Mouse (Mus musculus) lung, embryonic 15.5 days (tissue): ENCODE data around the gene Cox8b. TPM values are rescaled to one million over a fixed set of nuclear protein-coding genes. Genes with fewer than 3 reads are reported as not detected.
A peak's percentile ranks its signal among the peaks of the same experiment; 100 is the strongest.
"Not testable (repeated sequence)": the region's sequence is repeated elsewhere in the genome, so short reads cannot be mapped to it uniquely, and the experiment has no call there.

ENCODE experiments used
- ATAC-seq: fragments of 200-750 bp; cut with Nextera tagmentation; 2 replicates; pipeline ENCODE4 v1.8.0; 2017; ENCODE audit warnings: moderate number of reproducible peaks, borderline replicate concordance; ENCODE audit not compliant: low FRiP score, low TSS enrichment; ENCODE audit errors: extremely low read depth
- H3K27ac ChIP-seq: fragments of 300-500 bp; sonication (generic); 2 replicates; pipeline ENCODE4 v1.5.1; 2015; ENCODE audit warnings: moderate library complexity, mild to moderate bottlenecking, inconsistent platforms
- H3K27me3 ChIP-seq: fragments of 300-500 bp; sonication (generic); 2 replicates; pipeline ENCODE4 v1.6.1; 2015; ENCODE audit warnings: inconsistent platforms
- H3K36me3 ChIP-seq: fragments of 300-500 bp; sonication (generic); 2 replicates; pipeline ENCODE4 v1.6.1; 2015; ENCODE audit warnings: inconsistent platforms
- H3K4me1 ChIP-seq: fragments of 300-500 bp; sonication (generic); 2 replicates; pipeline ENCODE4 v1.6.1; 2015; ENCODE audit warnings: inconsistent platforms
- H3K4me2 ChIP-seq: fragments of 300-500 bp; sonication (generic); 2 replicates; pipeline ENCODE4 v1.6.1; 2015; ENCODE audit warnings: inconsistent platforms, mild to moderate bottlenecking, moderate library complexity
- H3K4me3 ChIP-seq: fragments of 300-500 bp; sonication (generic); 2 replicates; pipeline ENCODE4 v1.5.1; 2015; ENCODE audit warnings: mild to moderate bottlenecking, inconsistent platforms
- H3K9ac ChIP-seq: fragments of 300-500 bp; sonication (generic); 2 replicates; pipeline ENCODE4 v1.6.1; 2015; ENCODE audit warnings: inconsistent platforms
- H3K9me3 ChIP-seq: fragments of 300-500 bp; sonication (generic); 2 replicates; pipeline ENCODE4 v1.6.1; 2016; ENCODE audit warnings: inconsistent platforms
- WGBS: fragments of 180-500 bp; shearing (Covaris S2); methylation state at CpG from one replicate; pipeline ENCODE4 v1.1.7; 2015; 5-methylcytosine and 5-hydroxymethylcytosine counted together
- polyA plus RNA-seq: library from polyadenylated mRNA; unstranded; fragments of >200 nt; fragmentation: Nextera tagmentation; extraction: Ambion mirVana; gene quantifications from 2 replicates; pipeline ENCODE4 v1.2.1, GENCODE M21; 2015

Gene Cox8b
- polyA plus RNA-seq, 1 experiment from 2014 or later: 6.2 TPM

GRCm38 (mm10) chr7:140890636-140891035 lies 9.6 kb downstream of the Cox8b start:
- ATAC-seq, H3K9ac ChIP-seq, H3K4me1 ChIP-seq, H3K27ac ChIP-seq, H3K27me3 ChIP-seq, H3K4me3 ChIP-seq, H3K9me3 ChIP-seq, H3K4me2 ChIP-seq: not testable (repeated sequence)
- 96% methylated on average over 16 of the region's 16 CpGs for WGBS
- H3K36me3 ChIP-seq: peaks cover 67% of the 10 kb centered on the region

- Histone ChIP-seq H3K4me3 (peak overlapping the region; percentile 84), H3K4me2 (peak overlapping the region; percentile 86), H3K9ac (peak overlapping the region; percentile 83), H3K27me3 (no peaks in the 10 kb centered on the region), H3K9me3 (no peaks in the 10 kb centered on the region), H3K4me1 (peaks cover 19% of the 10 kb centered on the region), H3K36me3 (peaks cover 16% of the 10 kb centered on the region; the same call in 1 of the 2 replicates), H3K27ac (peak overlapping the region; percentile 54; the same call in 1 of the 2 replicates)
- 0% methylated on average over 12 of the region's 12 CpGs for WGBS
- no peak for ATAC-seq
Observed at GRCm38 (mm10) chr7:140882469-140882803, 17.8 kb downstream of the Cox8b start.

- Histone ChIP-seq H3K4me2 (peak within 1 kb of the TSS; percentile 86), H3K9me3 (no peaks in the 10 kb centered on the region), H3K9ac (peak within 1 kb of the TSS; percentile 83), H3K4me3 (peak within 1 kb of the TSS; percentile 84), H3K27ac (peak within 1 kb of the TSS; percentile 94), H3K4me1 (peaks cover 19% of the 10 kb centered on the region), H3K27me3 (no peaks in the 10 kb centered on the region), H3K36me3 (peaks cover 12% of the 10 kb centered on the region; the same call in 1 of the 2 replicates)
- under 1% methylated on average over 59 of the region's 59 CpGs for WGBS
- peak; percentile 97 for ATAC-seq
Observed at GRCm38 (mm10) chr7:140881696-140882468, 18.4 kb downstream of the Cox8b start, which contains the start of the genes Psmd13 and Sirt3. Gene Psmd13 (plus strand): TSS chr7:140881968. Gene Sirt3 (minus strand): TSS chr7:140882309.

DNA sequence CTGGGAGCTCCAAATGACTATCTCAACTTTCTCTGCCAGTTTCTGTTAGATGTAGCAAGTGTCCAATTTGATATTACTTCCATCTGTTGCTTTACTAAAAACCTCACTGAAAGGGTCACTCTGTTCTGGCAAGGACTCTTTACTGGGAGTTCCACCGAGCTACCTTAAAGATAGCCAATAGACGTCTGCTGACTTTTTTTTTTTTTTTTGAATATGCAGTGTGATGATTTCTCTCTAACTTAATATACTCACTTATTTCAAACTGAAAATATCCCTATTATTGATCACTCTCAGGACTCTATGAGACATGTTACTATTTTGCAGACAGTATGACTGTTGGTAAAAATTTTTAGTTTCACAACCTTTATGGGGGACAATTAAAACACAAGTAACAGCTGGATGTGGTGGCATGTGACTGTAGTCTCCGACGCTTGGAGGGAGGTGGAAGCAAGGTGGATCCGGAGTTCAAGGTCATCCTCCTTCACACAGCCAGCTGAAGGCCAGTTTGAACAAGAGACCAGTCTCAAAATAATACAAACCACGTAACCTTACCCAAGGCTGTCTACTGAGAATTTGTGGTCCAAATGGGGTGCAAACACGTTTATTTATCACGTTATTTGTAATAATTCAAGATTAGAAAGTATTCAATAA lies 19.3 kb downstream of the Cox8b start:
- ATAC-seq: no peak

DNA sequence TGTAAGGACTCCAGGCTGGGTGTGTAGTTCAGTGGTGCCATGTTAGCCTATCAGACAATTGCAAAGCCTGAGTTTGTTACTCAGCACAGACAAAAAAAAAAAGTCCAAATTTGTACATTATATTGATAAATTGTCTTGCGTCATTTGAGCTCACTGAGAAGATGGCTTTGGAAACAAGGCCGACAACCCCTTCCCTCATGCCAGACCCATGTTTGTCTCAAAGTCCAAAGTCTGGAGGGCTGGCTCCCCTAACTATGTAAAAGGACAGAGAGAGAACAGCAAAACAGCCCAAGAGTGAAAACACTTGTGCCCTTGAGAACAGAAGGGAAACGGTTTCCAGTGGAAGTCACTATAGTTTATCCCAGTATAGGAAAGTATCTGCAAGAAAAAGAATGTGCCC lies 19.8 kb downstream of the Cox8b start:
- WGBS: 79% methylated on average over 3 of the region's 3 CpGs
- Histone ChIP-seq H3K27ac (no peak overlapping the region), H3K9ac (no peak overlapping the region), H3K36me3 (0 out of 2 replicates have a peak, but pooled peaks cover 4% of the 10 kb centered on the region), H3K4me1 (peaks cover 19% of the 10 kb centered on the region), H3K9me3 (no peaks in the 10 kb centered on the region), H3K4me3 (no peak overlapping the region), H3K4me2 (peak overlapping the region; percentile 86), H3K27me3 (no peaks in the 10 kb centered on the region)
- no peak for ATAC-seq

More for the DNA sequence above, 19.3 kb downstream of the Cox8b start:
- WGBS: 12% methylated on average over 8 of the region's 8 CpGs
- H3K27ac ChIP-seq: no peak overlapping the region
- no peaks in the 10 kb centered on the region for H3K27me3 ChIP-seq
- peak overlapping the region; percentile 83 for H3K9ac ChIP-seq
- H3K36me3 ChIP-seq: 0 out of 2 replicates have a peak, but pooled peaks cover 5% of the 10 kb centered on the region
- peaks cover 19% of the 10 kb centered on the region for H3K4me1 ChIP-seq
- H3K9me3 ChIP-seq: no peaks in the 10 kb centered on the region
- H3K4me2 ChIP-seq: peak overlapping the region; percentile 86
- H3K4me3 ChIP-seq: peak overlapping the region; percentile 84

DNA sequence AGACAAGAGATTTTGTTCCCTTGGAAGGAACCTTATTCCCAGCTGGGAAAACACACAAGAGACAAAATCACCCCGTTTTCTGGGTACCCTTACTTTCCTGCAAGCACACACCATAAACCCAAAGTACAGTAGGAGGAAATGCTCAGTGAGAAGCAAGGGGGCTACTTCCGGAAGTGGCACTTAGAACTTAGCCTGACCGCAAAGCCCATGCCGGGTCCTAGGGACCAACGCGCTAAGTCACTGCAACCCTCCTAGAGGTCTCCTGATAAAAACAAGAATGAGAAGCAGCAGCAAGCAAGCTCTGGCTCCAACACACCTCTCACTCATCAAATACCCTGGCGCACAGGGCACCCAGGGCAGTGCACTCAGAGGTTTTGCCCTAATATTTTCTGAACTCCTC lies 20.9 kb downstream of the Cox8b start:
- no peak for ATAC-seq
- H3K36me3 ChIP-seq: 0 out of 2 replicates have a peak, but pooled peaks cover 4% of the 10 kb centered on the region
- 83% methylated on average over 7 of the region's 7 CpGs for WGBS
- no peak overlapping the region for H3K4me2 ChIP-seq
- peaks cover 19% of the 10 kb centered on the region for H3K4me1 ChIP-seq
- H3K27ac ChIP-seq: no peak overlapping the region
- no peaks in the 10 kb centered on the region for H3K9me3 ChIP-seq
- H3K9ac ChIP-seq: no peak overlapping the region
- no peaks in the 10 kb centered on the region for H3K27me3 ChIP-seq
- no peak overlapping the region for H3K4me3 ChIP-seq

DNA sequence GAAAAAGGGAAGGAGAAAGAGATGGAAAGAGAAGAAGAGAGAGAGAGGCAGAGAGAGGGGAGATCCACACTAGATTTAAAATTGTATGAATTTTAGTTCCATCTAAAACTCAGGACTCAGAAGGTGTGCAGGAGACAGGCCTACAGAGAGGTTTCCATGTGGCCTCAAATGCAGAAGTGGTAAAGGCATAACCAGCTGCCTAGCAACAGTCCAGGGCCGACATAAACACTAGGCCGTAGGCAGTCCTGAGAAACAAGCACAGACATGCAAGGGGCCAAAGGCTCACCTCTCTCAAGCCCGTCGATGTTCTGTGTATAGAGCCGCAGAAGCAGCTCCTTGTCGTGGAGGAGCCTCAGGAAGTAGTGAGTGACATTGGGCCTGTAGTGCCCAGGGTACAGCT lies 22.9 kb downstream of the Cox8b start:
- H3K4me1 ChIP-seq: peaks cover 9% of the 10 kb centered on the region
- 78% methylated on average over 6 of the region's 6 CpGs for WGBS
- no peak overlapping the region for H3K4me2 ChIP-seq
- no peaks in the 10 kb centered on the region for H3K9me3 ChIP-seq
- no peak overlapping the region for H3K4me3 ChIP-seq
- no peak overlapping the region for H3K27ac ChIP-seq
- no peak overlapping the region for H3K9ac ChIP-seq
- H3K36me3 ChIP-seq: 0 out of 2 replicates have a peak, but pooled peaks cover 4% of the 10 kb centered on the region
- ATAC-seq: no peak
- no peaks in the 10 kb centered on the region for H3K27me3 ChIP-seq

DNA sequence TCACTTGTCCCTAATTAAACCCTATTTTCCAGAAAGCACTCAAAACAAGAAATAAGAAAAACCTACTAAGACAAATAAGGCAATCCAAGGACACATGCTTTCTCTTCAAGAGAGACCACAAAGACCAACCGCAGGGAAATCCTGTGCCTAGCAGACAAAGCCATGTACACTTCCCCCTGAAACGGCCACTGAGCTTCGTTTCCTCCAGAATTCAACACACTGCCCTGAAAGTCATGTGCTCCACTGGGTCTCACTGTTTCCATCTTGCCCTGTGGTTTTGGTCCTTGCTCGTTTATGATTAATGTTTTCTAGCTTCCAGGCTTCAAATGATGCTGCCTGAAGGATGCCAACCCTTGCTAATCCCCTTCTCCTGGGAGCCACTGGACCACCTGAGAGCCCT lies 26.0 kb downstream of the Cox8b start:
- no peak overlapping the region for H3K4me2 ChIP-seq
- 0 out of 2 replicates have a peak, but pooled peaks cover 7% of the 10 kb centered on the region for H3K36me3 ChIP-seq
- no peak for ATAC-seq
- no peak overlapping the region for H3K27ac ChIP-seq
- H3K9me3 ChIP-seq: no peaks in the 10 kb centered on the region
- no peak overlapping the region for H3K4me3 ChIP-seq
- no peaks in the 10 kb centered on the region for H3K27me3 ChIP-seq
- no peaks in the 10 kb centered on the region for H3K4me1 ChIP-seq
- WGBS: 81% methylated on average over 4 of the region's 4 CpGs
- no peak overlapping the region for H3K9ac ChIP-seq

DNA sequence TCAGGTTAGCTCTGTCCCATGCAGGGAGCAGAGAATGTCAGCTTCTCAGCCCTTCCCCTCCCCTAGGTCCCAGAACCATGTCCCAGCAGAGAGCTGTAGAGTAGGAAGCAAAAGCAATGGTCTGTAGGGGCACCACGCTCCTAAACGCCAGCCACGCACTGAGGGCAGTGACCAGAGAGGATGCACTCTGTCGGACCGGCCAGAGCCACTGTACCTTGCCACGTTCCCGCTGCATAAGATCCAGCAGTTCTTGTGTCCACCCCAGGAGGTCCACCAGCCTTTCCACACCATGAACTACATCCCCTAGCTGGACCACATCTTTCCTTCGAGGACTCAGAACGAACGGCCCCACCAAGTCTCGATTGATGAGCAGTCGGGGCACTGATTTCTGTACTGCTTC lies 35.5 kb downstream of the Cox8b start:
- Histone ChIP-seq H3K27ac (no peak overlapping the region), H3K4me2 (no peak overlapping the region), H3K9me3 (no peaks in the 10 kb centered on the region), H3K27me3 (no peaks in the 10 kb centered on the region), H3K4me3 (no peak overlapping the region), H3K9ac (no peak overlapping the region), H3K4me1 (no peaks in the 10 kb centered on the region), H3K36me3 (peaks cover 51% of the 10 kb centered on the region)
- no peak for ATAC-seq
- 85% methylated on average over 12 of the region's 12 CpGs for WGBS

- Histone ChIP-seq H3K27me3 (no peaks in the 10 kb centered on the region), H3K4me1 (peaks cover 14% of the 10 kb centered on the region), H3K4me2 (no peak overlapping the region), H3K9me3 (no peaks in the 10 kb centered on the region), H3K36me3 (peaks cover 57% of the 10 kb centered on the region), H3K9ac (no peak overlapping the region), H3K4me3 (no peak overlapping the region), H3K27ac (no peak overlapping the region)
- 78% methylated on average over 5 of the region's 5 CpGs for WGBS
- ATAC-seq: no peak
Observed at GRCm38 (mm10) chr7:140860728-140861127, 39.5 kb downstream of the Cox8b start.

GRCm38 (mm10) chr7:140859997-140860396 lies 40.2 kb downstream of the Cox8b start:
- no peak overlapping the region for H3K27ac ChIP-seq
- peaks cover 21% of the 10 kb centered on the region for H3K4me1 ChIP-seq
- 71% methylated on average over 6 of the region's 6 CpGs for WGBS
- H3K4me2 ChIP-seq: no peak overlapping the region
- ATAC-seq: no peak
- no peak overlapping the region for H3K9ac ChIP-seq
- H3K36me3 ChIP-seq: peaks cover 55% of the 10 kb centered on the region
- H3K27me3 ChIP-seq: no peaks in the 10 kb centered on the region
- H3K4me3 ChIP-seq: no peak overlapping the region
- H3K9me3 ChIP-seq: no peaks in the 10 kb centered on the region

DNA sequence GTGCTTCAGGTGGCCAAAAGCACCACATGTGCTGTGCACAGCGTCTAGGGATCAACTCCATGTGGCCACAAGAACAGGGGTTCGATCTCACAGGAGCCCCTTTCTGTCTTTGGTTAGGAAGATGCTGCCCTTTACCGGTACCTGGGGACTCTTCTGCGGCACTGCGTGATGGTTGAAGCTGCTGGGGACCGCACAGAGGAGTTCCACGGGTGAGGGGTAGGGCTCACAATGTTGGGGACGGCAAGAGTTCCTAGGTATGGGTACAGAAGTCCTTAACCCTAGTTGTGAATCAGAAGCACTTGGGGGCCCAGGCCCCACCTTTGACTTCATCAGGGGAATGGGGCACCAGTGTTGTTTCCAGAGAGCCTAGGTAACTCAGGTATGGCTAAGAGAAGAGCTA lies 41.5 kb downstream of the Cox8b start:
- Histone ChIP-seq H3K9me3 (no peaks in the 10 kb centered on the region), H3K4me3 (peak overlapping the region; percentile 68), H3K27ac (no peak overlapping the region), H3K9ac (0 out of 2 replicates have a peak overlapping the region, but pooled peaks have one; percentile 74), H3K4me1 (peaks cover 25% of the 10 kb centered on the region), H3K4me2 (peak overlapping the region; percentile 95), H3K27me3 (no peaks in the 10 kb centered on the region), H3K36me3 (peaks cover 52% of the 10 kb centered on the region)
- WGBS: 89% methylated on average over 8 of the region's 8 CpGs
- no peak for ATAC-seq
